In genomic region chr5:123878056-123878455, GRCm38 (mm10) we compare ENCODE assay signal across 20 mouse cellular contexts. TPM values are rescaled to one million over a fixed set of nuclear protein-coding genes. Genes with fewer than 3 reads are reported as not detected.
DNase-seq lines count a peak whose midpoint lies in the region; ATAC-seq and TF ChIP-seq lines count a peak whose summit lies in the region.
"Had no signal": no experiment of that assay in that cellular context is flagged by ENCODE, and none has a peak within 500 bp of the region (broad histone marks: within the 10 kb centered on the region; RNA-seq: fewer than 3 reads in every experiment).

No protein-coding gene starts in this region.

- intact Hi-C loops in heart, postnatal 14 days (cut with DNase I), result no loop called here

- H3K4me3 ChIP-seq in heart, embryonic 13.5 days, result no peak overlapping the region
- H3K4me3 ChIP-seq in layer of hippocampus, adult 2 months, result peak overlapping the region; percentile 9; the same call in 1 of the 2 replicates
- H3K4me3 ChIP-seq in embryonic facial prominence, embryonic 13.5 days, result no peak overlapping the region
- H3K4me3 ChIP-seq in limb, embryonic 12.5 days (replicated peaks), result no peak overlapping the region
- H3K4me3 ChIP-seq: left cerebral cortex, adult 2 months; liver, embryonic 15.5 days had no signal

- no peak for TF ChIP-seq CTCF in layer of hippocampus, adult 2 months (conservative IDR thresholded peaks at IDR 0.05)

- H3K4me1 ChIP-seq in heart, embryonic 13.5 days, result peaks cover 10% of the 10 kb centered on the region; the same call in 1 of the 2 replicates
- H3K4me1 ChIP-seq in embryonic facial prominence, embryonic 13.5 days, result peaks cover 19% of the 10 kb centered on the region
- H3K4me1 ChIP-seq in limb, embryonic 12.5 days (replicated peaks), result peaks cover 25% of the 10 kb centered on the region

- no peaks in the 10 kb centered on the region for H3K9me3 ChIP-seq in heart, embryonic 13.5 days
- no peaks in the 10 kb centered on the region for H3K9me3 ChIP-seq in embryonic facial prominence, embryonic 13.5 days
- no peaks in the 10 kb centered on the region for H3K9me3 ChIP-seq in limb, embryonic 12.5 days
- H3K9me3 ChIP-seq: liver, embryonic 15.5 days had no signal

- no peak for DNase-seq in heart, postnatal 14 days
- no peak for DNase-seq in layer of hippocampus, adult 2 months (ENCODE audit: low spot score in 2 of 2)
- DNase-seq in layer of hippocampus, adult 11-12 months (ENCODE audit: low spot score), result no peak
- no peak for DNase-seq in thymus, postnatal 10 days (ENCODE audit: low spot score in 2 of 2)
- no peak for DNase-seq in thymus, postnatal 25 days
- DNase-seq: cerebellum, adult 9-10 months; heart, adult 11 months; retina, postnatal 1 day; thymus, postnatal 36 days had no signal

- 0 out of 2 replicates have a peak overlapping the region, but pooled peaks have one; percentile 9 for H3K4me2 ChIP-seq in heart, embryonic 13.5 days
- peak overlapping the region; percentile 17; the same call in 1 of the 2 replicates for H3K4me2 ChIP-seq in embryonic facial prominence, embryonic 13.5 days
- H3K4me2 ChIP-seq in limb, embryonic 12.5 days, result peak overlapping the region; percentile 41
- H3K4me2 ChIP-seq: liver, embryonic 15.5 days; midbrain, embryonic 11.5 days had no signal

- no peaks in the 10 kb centered on the region for H3K36me3 ChIP-seq in heart, embryonic 13.5 days
- no peaks in the 10 kb centered on the region for H3K36me3 ChIP-seq in embryonic facial prominence, embryonic 13.5 days
- no peaks in the 10 kb centered on the region for H3K36me3 ChIP-seq in limb, embryonic 12.5 days
- H3K36me3 ChIP-seq: liver, embryonic 15.5 days had no signal

- no peak overlapping the region for H3K27ac ChIP-seq in heart, embryonic 13.5 days (replicated peaks)
- H3K27ac ChIP-seq in layer of hippocampus, adult 2 months, result no peak overlapping the region
- no peak overlapping the region for H3K27ac ChIP-seq in embryonic facial prominence, embryonic 13.5 days
- H3K27ac ChIP-seq in limb, embryonic 12.5 days, result 0 out of 2 replicates have a peak overlapping the region, but pooled peaks have one; percentile 3
- H3K27ac ChIP-seq: left cerebral cortex, adult 2 months; liver, embryonic 15.5 days had no signal

- H3K9ac ChIP-seq in heart, embryonic 13.5 days, result 0 out of 2 replicates have a peak overlapping the region, but pooled peaks have one; percentile 10
- no peak overlapping the region for H3K9ac ChIP-seq in embryonic facial prominence, embryonic 13.5 days
- H3K9ac ChIP-seq in limb, embryonic 12.5 days (replicated peaks), result 0 out of 2 replicates have a peak overlapping the region, but pooled peaks have one; percentile 14
- H3K9ac ChIP-seq: liver, embryonic 15.5 days had no signal

- 54% methylated on average over 14 of the region's 14 CpGs for WGBS in heart, embryonic 13.5 days
- WGBS in embryonic facial prominence, embryonic 13.5 days, result 55% methylated on average over 14 of the region's 14 CpGs
- whole genome bisulfite sequencing in limb, embryonic 12.5 days, result 39% methylated on average over 14 of the region's 14 CpGs

- H3K27me3 ChIP-seq in heart, embryonic 13.5 days (replicated peaks), result no peaks in the 10 kb centered on the region; the same call in 1 of the 2 replicates
- no peaks in the 10 kb centered on the region for H3K27me3 ChIP-seq in embryonic facial prominence, embryonic 13.5 days
- no peaks in the 10 kb centered on the region for H3K27me3 ChIP-seq in limb, embryonic 12.5 days

- ATAC-seq in heart, embryonic 13.5 days (ENCODE audit: extremely low read depth, insufficient number of reproducible peaks, low FRiP score, low TSS enrichment), result no peak
- no peak for ATAC-seq in embryonic facial prominence, embryonic 13.5 days (ENCODE audit: insufficient number of reproducible peaks, insufficient read depth, low FRiP score, low TSS enrichment, low read depth)
- no peak for ATAC-seq in limb, embryonic 12.5 days (ENCODE audit: insufficient number of reproducible peaks, insufficient read depth, low FRiP score, low TSS enrichment, low read depth)
- ATAC-seq: forebrain, embryonic 16.5 days; inflammation-experienced regulatory T-cells, adult 6 months had no signal

RNA-seq across cellular contexts. Expression of gene Hcar1, which starts 1.8 kb away (rescaled TPM):
- polyA plus RNA-seq in heart, embryonic 13.5 days (2015; fragmentation: Nextera tagmentation; extraction: Ambion mirVana), result 0.10 and 0.20 TPM in 2 replicates
- total RNA-seq in heart, postnatal 14 days (2021), result under 1 TPM; 0.54 to 0.79 TPM
- total RNA-seq in layer of hippocampus, adult 2 months (2021), result 1 to 10 TPM in 1 of 2 experiments, under 1 TPM in 1; 0.69 to 1.0 TPM
- polyA plus RNA-seq in embryonic facial prominence, embryonic 13.5 days (2015; fragmentation: Nextera tagmentation; extraction: Ambion mirVana), result 0.23 and 0.28 TPM in 2 replicates
- polyA plus RNA-seq in limb, embryonic 12.5 days (2016; fragmentation: Nextera tagmentation; extraction: Ambion mirVana), result 0.22 TPM in 1 of 2 replicates, not detected in the other
- total RNA-seq: MEL had no signal
- polyA plus RNA-seq: inflammation-experienced regulatory T-cells, adult 6 months; midbrain, embryonic 11.5 days; neural tube, embryonic 11.5 days had no signal

RNA-seq across cellular contexts. Expression of gene Hcar2, which starts 12.8 kb away (rescaled TPM):
- 0.09 TPM in 1 of 2 replicates, not detected in the other for polyA plus RNA-seq in heart, embryonic 13.5 days (2015; fragmentation: Nextera tagmentation; extraction: Ambion mirVana)
- under 1 TPM; 0.17 to 0.19 TPM for total RNA-seq in heart, postnatal 14 days (2021)
- total RNA-seq in layer of hippocampus, adult 2 months (2021), result not detected
- 0.26 and 0.59 TPM in 2 replicates for polyA plus RNA-seq in embryonic facial prominence, embryonic 13.5 days (2015; fragmentation: Nextera tagmentation; extraction: Ambion mirVana)
- polyA plus RNA-seq in limb, embryonic 12.5 days (2016; fragmentation: Nextera tagmentation; extraction: Ambion mirVana), result 0.10 and 0.18 TPM in 2 replicates
- total RNA-seq: left cerebral cortex, adult 2 months; MEL had no signal
- polyA plus RNA-seq: embryonic facial prominence, embryonic 11.5 days; forebrain, embryonic 16.5 days; midbrain, embryonic 11.5 days had no signal

RNA-seq across cellular contexts. Expression of gene Denr, which starts 28.9 kb away (rescaled TPM):
- 81.9 and 97.3 TPM in 2 replicates for polyA plus RNA-seq in heart, embryonic 13.5 days (2015; fragmentation: Nextera tagmentation; extraction: Ambion mirVana)
- total RNA-seq in heart, postnatal 14 days (2021), result 10 to 100 TPM; 40.8 to 47.0 TPM
- total RNA-seq in layer of hippocampus, adult 2 months (2021), result 10 to 100 TPM; 64.7 to 66.7 TPM
- polyA plus RNA-seq in embryonic facial prominence, embryonic 13.5 days (2015; fragmentation: Nextera tagmentation; extraction: Ambion mirVana), result 167 and 174 TPM in 2 replicates
- 162 and 184 TPM in 2 replicates for polyA plus RNA-seq in limb, embryonic 12.5 days (2016; fragmentation: Nextera tagmentation; extraction: Ambion mirVana)

RNA-seq across cellular contexts. Expression of gene Gm43518, which starts 49.2 kb away (rescaled TPM):
- polyA plus RNA-seq in heart, embryonic 13.5 days (2015; fragmentation: Nextera tagmentation; extraction: Ambion mirVana), result 1.3 and 2.9 TPM in 2 replicates
- under 1 TPM; 0.71 to 0.76 TPM for total RNA-seq in heart, postnatal 14 days (2021)
- total RNA-seq in layer of hippocampus, adult 2 months (2021), result 1 to 10 TPM in 1 of 2 experiments, under 1 TPM in 1; 0.87 to 1.3 TPM
- 3.9 and 4.6 TPM in 2 replicates for polyA plus RNA-seq in embryonic facial prominence, embryonic 13.5 days (2015; fragmentation: Nextera tagmentation; extraction: Ambion mirVana)
- polyA plus RNA-seq in limb, embryonic 12.5 days (2016; fragmentation: Nextera tagmentation; extraction: Ambion mirVana), result 1.8 and 2.1 TPM in 2 replicates
- polyA plus RNA-seq: embryonic facial prominence, embryonic 11.5 days; neural tube, embryonic 11.5 days had no signal

RNA-seq across cellular contexts. Expression of gene Ccdc62, which starts 52.4 kb away (rescaled TPM):
- 3.7 TPM in 2 replicates for polyA plus RNA-seq in heart, embryonic 13.5 days (2015; fragmentation: Nextera tagmentation; extraction: Ambion mirVana)
- 1 to 10 TPM; 1.7 to 2.2 TPM for total RNA-seq in heart, postnatal 14 days (2021)
- total RNA-seq in layer of hippocampus, adult 2 months (2021), result 1 to 10 TPM; 2.6 to 4.5 TPM
- 8.6 and 9.5 TPM in 2 replicates for polyA plus RNA-seq in embryonic facial prominence, embryonic 13.5 days (2015; fragmentation: Nextera tagmentation; extraction: Ambion mirVana)
- 5.9 and 7.5 TPM in 2 replicates for polyA plus RNA-seq in limb, embryonic 12.5 days (2016; fragmentation: Nextera tagmentation; extraction: Ambion mirVana)
